Mouse (Mus musculus) liver, embryonic 13.5 days (tissue): ENCODE measurements at regions not wholly inside any gene's neighbourhood (a gene's known extent, or its start where the extent isn't known, plus 50 kb on each side); places are given as distances from the start of the nearest gene placed in this dataset.
"Not testable (repeated sequence)": the region's sequence is repeated elsewhere in the genome, so short reads cannot be mapped to it uniquely, and the experiment has no call there.

ENCODE experiments used
- ATAC-seq: fragments of 200-750 bp; cut with Nextera tagmentation; 2 replicates; pipeline ENCODE4 v1.8.0; 2017; ENCODE audit warnings: low read depth, mild to moderate bottlenecking, moderate number of reproducible peaks, moderate library complexity
- DNase-seq: peaks from one replicate; pipeline ENCODE4 v3.0.0; 2022
- H3K27ac ChIP-seq: fragments of 300-500 bp; sonication (generic); 2 replicates; pipeline ENCODE4 v1.5.1; 2015; ENCODE audit warnings: moderate library complexity, mild to moderate bottlenecking, inconsistent platforms
- H3K27me3 ChIP-seq: fragments of 300-500 bp; sonication (generic); 2 replicates; pipeline ENCODE4 v1.6.1; 2015; ENCODE audit warnings: mild to moderate bottlenecking, inconsistent platforms
- H3K36me3 ChIP-seq: fragments of 300-500 bp; sonication (generic); 2 replicates; pipeline ENCODE4 v1.6.1; 2015; ENCODE audit warnings: mild to moderate bottlenecking, inconsistent platforms
- H3K4me1 ChIP-seq: fragments of 300-500 bp; sonication (generic); replicated peaks from 2 replicates; pipeline ENCODE4 v1.6.1; 2015; ENCODE audit warnings: inconsistent platforms
- H3K4me2 ChIP-seq: fragments of 300-500 bp; sonication (generic); 2 replicates; pipeline ENCODE4 v1.6.1; 2015; ENCODE audit warnings: inconsistent platforms, mild to moderate bottlenecking, moderate library complexity
- H3K4me3 ChIP-seq: fragments of 300-500 bp; sonication (generic); replicated peaks from 2 replicates; pipeline ENCODE4 v1.5.1; 2015; ENCODE audit warnings: mild to moderate bottlenecking, inconsistent platforms
- H3K9ac ChIP-seq: fragments of 300-500 bp; sonication (generic); 2 replicates; pipeline ENCODE4 v1.6.1; 2015; ENCODE audit warnings: mild to moderate bottlenecking, inconsistent platforms
- H3K9me3 ChIP-seq: fragments of 300-500 bp; sonication (generic); replicated peaks from 2 replicates; pipeline ENCODE4 v1.6.1; 2016; ENCODE audit warnings: inconsistent platforms
- WGBS: fragments of 180-500 bp; shearing (Covaris S2); methylation state at CpG from one replicate; pipeline ENCODE4 v1.1.7; 2015; ENCODE audit not compliant: insufficient replicate concordance; 5-methylcytosine and 5-hydroxymethylcytosine counted together

GRCm38 (mm10) chr6:140222534-140223324, 181.5 kb upstream of the Plcz1 start:
- no peak overlapping the region for H3K9ac ChIP-seq
- 0 out of 2 replicates have a peak, but pooled peaks cover 4% of the 10 kb centered on the region for H3K9me3 ChIP-seq
- ATAC-seq (no peak), DNase-seq (no peak)
- H3K4me1 ChIP-seq = no peaks in the 10 kb centered on the region
- H3K27me3 ChIP-seq = no peaks in the 10 kb centered on the region
- WGBS = 46% methylated on average over 1 of the region's 1 CpGs
- H3K36me3 ChIP-seq = no peaks in the 10 kb centered on the region
- H3K4me2 ChIP-seq = no peak overlapping the region
- H3K4me3 ChIP-seq = no peak overlapping the region
- no peak overlapping the region for H3K27ac ChIP-seq

- no peak for DNase-seq
- Histone ChIP-seq H3K36me3 (no peaks in the 10 kb centered on the region), H3K4me1 (no peaks in the 10 kb centered on the region), H3K27ac (no peak overlapping the region), H3K4me2 (no peak overlapping the region), H3K27me3 (no peaks in the 10 kb centered on the region), H3K9me3 (0 out of 2 replicates have a peak, but pooled peaks cover 4% of the 10 kb centered on the region), H3K9ac (no peak overlapping the region), H3K4me3 (no peak overlapping the region)
- ATAC-seq = no peak
- 54% methylated on average over 5 of the region's 5 CpGs for WGBS
Observed at GRCm38 (mm10) chr6:140221653-140222272, 180.5 kb upstream of the Plcz1 start.

GRCm38 (mm10) chr6:140218789-140219188, 177.5 kb upstream of the Plcz1 start:
- Histone ChIP-seq H3K27ac (no peak overlapping the region), H3K4me1 (no peaks in the 10 kb centered on the region), H3K4me3 (no peak overlapping the region), H3K36me3 (no peaks in the 10 kb centered on the region), H3K9me3 (0 out of 2 replicates have a peak, but pooled peaks cover 8% of the 10 kb centered on the region), H3K27me3 (no peaks in the 10 kb centered on the region), H3K9ac (no peak overlapping the region), H3K4me2 (no peak overlapping the region)
- no peak for DNase-seq
- ATAC-seq = no peak
- WGBS = 74% methylated on average over 10 of the region's 10 CpGs

- 40% methylated on average over 2 of the region's 2 CpGs for WGBS
Observed at GRCm38 (mm10) chr6:140212403-140212802, 171.1 kb upstream of the Plcz1 start.

GRCm38 (mm10) chr6:140210141-140210540, 168.9 kb upstream of the Plcz1 start:
- H3K27me3 ChIP-seq = no peaks in the 10 kb centered on the region
- ATAC-seq (no peak), DNase-seq (no peak)
- no peaks in the 10 kb centered on the region for H3K4me1 ChIP-seq
- no peaks in the 10 kb centered on the region for H3K36me3 ChIP-seq
- no peaks in the 10 kb centered on the region for H3K9me3 ChIP-seq
- H3K27ac ChIP-seq = no peak overlapping the region
- no peak overlapping the region for H3K4me3 ChIP-seq
- H3K4me2 ChIP-seq = no peak overlapping the region
- 70% methylated on average over 6 of the region's 6 CpGs for WGBS
- no peak overlapping the region for H3K9ac ChIP-seq

More at GRCm38 (mm10) chr6:140212403-140212802, 171.1 kb upstream of the Plcz1 start:
- ATAC-seq (no peak), DNase-seq (no peak)
- Histone ChIP-seq H3K4me2 (no peak overlapping the region), H3K27ac (no peak overlapping the region), H3K36me3 (no peaks in the 10 kb centered on the region), H3K9me3 (0 out of 2 replicates have a peak, but pooled peaks cover 3% of the 10 kb centered on the region), H3K4me3 (no peak overlapping the region), H3K27me3 (no peaks in the 10 kb centered on the region), H3K9ac (no peak overlapping the region), H3K4me1 (no peaks in the 10 kb centered on the region)

GRCm38 (mm10) chr6:140209083-140209482, 167.8 kb upstream of the Plcz1 start:
- no peak for DNase-seq
- Histone ChIP-seq H3K9ac (no peak overlapping the region), H3K4me2 (no peak overlapping the region), H3K27ac (no peak overlapping the region), H3K4me1 (no peaks in the 10 kb centered on the region), H3K36me3 (no peaks in the 10 kb centered on the region), H3K4me3 (no peak overlapping the region), H3K27me3 (no peaks in the 10 kb centered on the region), H3K9me3 (no peaks in the 10 kb centered on the region)
- no peak for ATAC-seq
- WGBS = 72% methylated on average over 14 of the region's 14 CpGs

GRCm38 (mm10) chr6:140208375-140208774, 167.1 kb upstream of the Plcz1 start:
- Histone ChIP-seq H3K4me3 (no peak overlapping the region), H3K27ac (no peak overlapping the region), H3K4me1 (no peaks in the 10 kb centered on the region), H3K9ac (no peak overlapping the region), H3K4me2 (no peak overlapping the region), H3K27me3 (no peaks in the 10 kb centered on the region), H3K36me3 (no peaks in the 10 kb centered on the region), H3K9me3 (no peaks in the 10 kb centered on the region)
- ATAC-seq (no peak), DNase-seq (no peak)
- 63% methylated on average over 3 of the region's 3 CpGs for WGBS

- not testable (repeated sequence) for H3K9me3 ChIP-seq, DNase-seq, H3K36me3 ChIP-seq, H3K27me3 ChIP-seq, H3K9ac ChIP-seq, H3K4me1 ChIP-seq, H3K4me2 ChIP-seq, ATAC-seq, H3K27ac ChIP-seq, H3K4me3 ChIP-seq
- WGBS = 76% methylated on average over 11 of the region's 11 CpGs
Observed at GRCm38 (mm10) chr6:140206676-140207075, 165.4 kb upstream of the Plcz1 start.

- H3K4me1 ChIP-seq = no peaks in the 10 kb centered on the region
- H3K4me3 ChIP-seq = no peak overlapping the region
- H3K36me3 ChIP-seq = no peaks in the 10 kb centered on the region
- DNase-seq (no peak), ATAC-seq (no peak)
- no peak overlapping the region for H3K27ac ChIP-seq
- H3K4me2 ChIP-seq = no peak overlapping the region
- WGBS = 24% methylated on average over 1 of the region's 1 CpGs
- H3K9ac ChIP-seq = no peak overlapping the region
- H3K27me3 ChIP-seq = no peaks in the 10 kb centered on the region
- H3K9me3 ChIP-seq = 0 out of 2 replicates have a peak, but pooled peaks cover 6% of the 10 kb centered on the region
Observed at GRCm38 (mm10) chr6:140201356-140201755, 160.1 kb upstream of the Plcz1 start.

- no peak overlapping the region for H3K4me3 ChIP-seq
- 51% methylated on average over 5 of the region's 5 CpGs for WGBS
- no peaks in the 10 kb centered on the region for H3K36me3 ChIP-seq
- ATAC-seq = no peak
- no peaks in the 10 kb centered on the region for H3K27me3 ChIP-seq
- H3K27ac ChIP-seq = no peak overlapping the region
- H3K9ac ChIP-seq = no peak overlapping the region
- H3K4me2 ChIP-seq = no peak overlapping the region
- no peaks in the 10 kb centered on the region for H3K4me1 ChIP-seq
- 0 out of 2 replicates have a peak, but pooled peaks cover 6% of the 10 kb centered on the region for H3K9me3 ChIP-seq
- no peak for DNase-seq
Observed at GRCm38 (mm10) chr6:140200322-140200721, 159.1 kb upstream of the Plcz1 start.

- no peak for ATAC-seq
- H3K9ac ChIP-seq = no peak overlapping the region
- no peaks in the 10 kb centered on the region for H3K4me1 ChIP-seq
- H3K36me3 ChIP-seq = no peaks in the 10 kb centered on the region
- H3K4me3 ChIP-seq = no peak overlapping the region
- H3K9me3 ChIP-seq = 0 out of 2 replicates have a peak, but pooled peaks cover 6% of the 10 kb centered on the region
- no peak overlapping the region for H3K27ac ChIP-seq
- WGBS = 66% methylated on average over 6 of the region's 6 CpGs
- H3K4me2 ChIP-seq = no peak overlapping the region
- H3K27me3 ChIP-seq = no peaks in the 10 kb centered on the region
- DNase-seq = no peak
Observed at GRCm38 (mm10) chr6:140198036-140198435, 156.8 kb upstream of the Plcz1 start.
